Mouse (Mus musculus) forebrain, postnatal 0 days (tissue): ENCODE data around the gene Cgref1. TPM values are rescaled to one million over a fixed set of nuclear protein-coding genes. Genes with fewer than 3 reads are reported as not detected.

Experiments used
- ATAC-seq: fragments of 200-750 bp; cut with Nextera tagmentation; 2 replicates; pipeline ENCODE4 v1.8.0; 2017; ENCODE audit warnings: mild to moderate bottlenecking, moderate library complexity
- DNase-seq: peaks from one replicate; pipeline ENCODE4 v3.0.0-alpha.2; 2015
- H3K27ac ChIP-seq: fragments of 300-500 bp; sonication (generic); 2 replicates; pipeline ENCODE4 v1.5.1; 2014; ENCODE audit warnings: low read depth, mild to moderate bottlenecking, antibody characterized with exemption, low read length, moderate library complexity, mixed read lengths
- H3K27me3 ChIP-seq: fragments of 300-500 bp; sonication (generic); 2 replicates; pipeline ENCODE4 v1.6.1; 2014; ENCODE audit warnings: mild to moderate bottlenecking, low read length, mixed read lengths; ENCODE audit not compliant: insufficient read depth
- H3K36me3 ChIP-seq: fragments of 300-500 bp; sonication (generic); 2 replicates; pipeline ENCODE4 v1.6.1; 2014; ENCODE audit warnings: mild to moderate bottlenecking, moderate library complexity; ENCODE audit not compliant: insufficient read depth
- H3K4me1 ChIP-seq: fragments of 300-500 bp; sonication (generic); 2 replicates; pipeline ENCODE4 v1.6.1; 2014; ENCODE audit warnings: antibody characterized with exemption; ENCODE audit not compliant: insufficient read depth
- H3K4me2 ChIP-seq: fragments of 300-500 bp; sonication (generic); 2 replicates; pipeline ENCODE4 v1.6.1; 2014; ENCODE audit warnings: low read depth, mild to moderate bottlenecking, moderate library complexity
- H3K4me3 ChIP-seq: fragments of 300-500 bp; sonication (generic); 2 replicates; pipeline ENCODE4 v1.5.1; 2014; ENCODE audit warnings: low read depth, low read length, mixed read lengths
- H3K9ac ChIP-seq: fragments of 300-500 bp; sonication (generic); 2 replicates; pipeline ENCODE4 v1.6.1; 2014; ENCODE audit warnings: mild to moderate bottlenecking
- H3K9me3 ChIP-seq: fragments of 300-500 bp; sonication (generic); 2 replicates; pipeline ENCODE4 v1.6.1; 2016; ENCODE audit warnings: low read length
- CTCF ChIP-seq: sonication (generic); IDR thresholded peaks from 2 replicates; pipeline ENCODE4 v1.5.1; 2016; ENCODE audit warnings: antibody characterized with exemption, control low read depth, low read depth
- WGBS: fragments of 180-500 bp; shearing (Covaris S2); extraction: QIAGEN DNeasy Blood & Tissue Kit; methylation state at CpG from one replicate; pipeline ENCODE4 v1.1.7; 2014; 5-methylcytosine and 5-hydroxymethylcytosine counted together
- polyA plus RNA-seq: library from polyadenylated mRNA; unstranded; fragments of >200 nt; fragmentation: Nextera tagmentation; extraction: Ambion mirVana; gene quantifications from 2 replicates; pipeline ENCODE4 v1.2.1, GENCODE M21; 2015
- total RNA-seq: library from RNA; depleted of rRNA; stranded (reverse); fragments of >200 nt; gene quantifications from 2 replicates; pipeline ENCODE4 v1.2.3, GENCODE M21; 2014

Gene Cgref1
- total and polyA plus RNA-seq, 2 experiments from 2014 or later: 63.5 to 82.1 TPM

- ATAC-seq (no peak), DNase-seq (no peak)
- 75% methylated on average over 8 of the region's 8 CpGs for WGBS
- no peak for TF ChIP-seq CTCF
- no peaks in the 10 kb centered on the region for H3K36me3 ChIP-seq
- H3K27ac ChIP-seq: no peak overlapping the region
- H3K4me1 ChIP-seq: 0 out of 2 replicates have a peak, but pooled peaks cover 4% of the 10 kb centered on the region
- no peaks in the 10 kb centered on the region for H3K27me3 ChIP-seq
- H3K4me3 ChIP-seq: no peak overlapping the region
- no peaks in the 10 kb centered on the region for H3K9me3 ChIP-seq
- no peak overlapping the region for H3K4me2 ChIP-seq
- H3K9ac ChIP-seq: no peak overlapping the region
These were observed 20.8 kb downstream of the Cgref1 start for GRCm38 (mm10) chr5:30924614-30925013.

- H3K4me2 ChIP-seq: no peak overlapping the region
- no peak overlapping the region for H3K4me3 ChIP-seq
- ATAC-seq (no peak), DNase-seq (no peak)
- TF ChIP-seq CTCF: no peak
- 0 out of 2 replicates have a peak, but pooled peaks cover 4% of the 10 kb centered on the region for H3K4me1 ChIP-seq
- WGBS: 90% methylated on average over 6 of the region's 6 CpGs
- no peaks in the 10 kb centered on the region for H3K27me3 ChIP-seq
- H3K36me3 ChIP-seq: no peaks in the 10 kb centered on the region
- H3K27ac ChIP-seq: no peak overlapping the region
- no peaks in the 10 kb centered on the region for H3K9me3 ChIP-seq
- H3K9ac ChIP-seq: no peak overlapping the region
These were observed 22.3 kb downstream of the Cgref1 start for GRCm38 (mm10) chr5:30923119-30923518.

GRCm38 (mm10) chr5:30922581-30923041, 22.8 kb downstream of the Cgref1 start:
- 75% methylated on average over 10 of the region's 10 CpGs for WGBS
- DNase-seq (no peak), ATAC-seq (no peak)
- TF ChIP-seq CTCF: no peak
- Histone ChIP-seq H3K4me1 (0 out of 2 replicates have a peak, but pooled peaks cover 4% of the 10 kb centered on the region), H3K27me3 (no peaks in the 10 kb centered on the region), H3K27ac (no peak overlapping the region), H3K9ac (no peak overlapping the region), H3K36me3 (no peaks in the 10 kb centered on the region), H3K9me3 (no peaks in the 10 kb centered on the region), H3K4me3 (no peak overlapping the region; the same call in 1 of the 2 replicates), H3K4me2 (peak overlapping the region; percentile 93)

GRCm38 (mm10) chr5:30921256-30922033, 23.9 kb downstream of the Cgref1 start, which contains the start of gene Khk:
TSS of gene Khk (plus strand) at chr5:30921431.
- H3K4me3 ChIP-seq: peak within 1 kb of the TSS; percentile 54
- peak; percentile 93 for DNase-seq
- H3K27me3 ChIP-seq: no peaks in the 10 kb centered on the region
- ATAC-seq: peak; percentile 85
- H3K4me2 ChIP-seq: peak within 1 kb of the TSS; percentile 93
- 0 out of 2 replicates have a peak, but pooled peaks cover 4% of the 10 kb centered on the region for H3K4me1 ChIP-seq
- peak within 1 kb of the TSS; percentile 45 for H3K9ac ChIP-seq
- peak within 1 kb of the TSS; percentile 59 for H3K27ac ChIP-seq
- H3K36me3 ChIP-seq: no peaks in the 10 kb centered on the region
- H3K9me3 ChIP-seq: no peaks in the 10 kb centered on the region
- 2% methylated on average over 37 of the region's 40 CpGs for WGBS
- peak; percentile 91 for TF ChIP-seq CTCF

- H3K4me3 ChIP-seq: no peak overlapping the region
- H3K27ac ChIP-seq: no peak overlapping the region
- H3K9ac ChIP-seq: no peak overlapping the region
- no peaks in the 10 kb centered on the region for H3K27me3 ChIP-seq
- no peak for ATAC-seq
- no peak overlapping the region for H3K4me2 ChIP-seq
- H3K9me3 ChIP-seq: no peaks in the 10 kb centered on the region
- H3K4me1 ChIP-seq: 0 out of 2 replicates have a peak, but pooled peaks cover 4% of the 10 kb centered on the region
- no peak for DNase-seq
- WGBS: 62% methylated on average over 19 of the region's 19 CpGs
- TF ChIP-seq CTCF: no peak
- H3K36me3 ChIP-seq: no peaks in the 10 kb centered on the region
These were observed 24.8 kb downstream of the Cgref1 start for GRCm38 (mm10) chr5:30920621-30921020.

GRCm38 (mm10) chr5:30919831-30920614, 25.4 kb downstream of the Cgref1 start:
- Histone ChIP-seq H3K4me1 (0 out of 2 replicates have a peak, but pooled peaks cover 4% of the 10 kb centered on the region), H3K27me3 (no peaks in the 10 kb centered on the region), H3K36me3 (no peaks in the 10 kb centered on the region), H3K9ac (no peak overlapping the region), H3K27ac (no peak overlapping the region), H3K4me3 (no peak overlapping the region), H3K4me2 (no peak overlapping the region), H3K9me3 (no peaks in the 10 kb centered on the region)
- DNase-seq (no peak), ATAC-seq (no peak)
- no peak for TF ChIP-seq CTCF
- 51% methylated on average over 11 of the region's 11 CpGs for WGBS
